Mouse (Mus musculus) lung, postnatal 0 days (tissue): ENCODE results near the gene Gm20388.

Experiments
- CTCF ChIP-seq: IDR thresholded peaks from 2 replicates; pipeline ENCODE4 v1.5.1; 2016; ENCODE audit warnings: antibody characterized with exemption, mild to moderate bottlenecking
- EP300 ChIP-seq: IDR thresholded peaks from 2 replicates; pipeline ENCODE4 v1.6.1; 2016; ENCODE audit warnings: antibody characterized with exemption, mild to moderate bottlenecking, control low read depth

DNA sequence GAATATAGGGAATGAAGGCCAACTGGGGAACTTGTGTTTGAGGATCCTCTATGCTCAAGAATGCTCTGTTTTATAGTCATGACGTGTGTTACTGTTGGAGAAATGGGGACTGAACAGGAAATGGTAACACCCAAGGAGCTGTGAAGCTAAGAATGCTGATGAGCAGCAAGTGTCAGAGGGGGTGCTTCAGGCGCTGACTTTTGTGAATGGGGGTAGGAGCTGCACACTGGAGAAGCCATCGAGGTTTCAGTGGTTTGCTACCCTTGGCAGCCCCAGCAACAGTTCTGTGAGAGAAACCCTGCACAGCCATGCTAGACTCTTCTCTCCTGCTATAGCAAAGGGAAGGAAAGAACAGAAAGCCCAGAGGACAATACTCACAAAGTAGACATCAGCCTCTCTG lies 3001.5 kb downstream of the Gm20388 start:
- TF ChIP-seq CTCF (no peak), EP300 (no peak)
